Mouse (Mus musculus) layer of hippocampus, postnatal 14 days (tissue): ENCODE results near the gene Rere. TPM values are rescaled to one million over a fixed set of nuclear protein-coding genes. Genes with fewer than 3 reads are reported as not detected.
A peak's percentile ranks its signal among the peaks of the same experiment; 100 is the strongest.
"Not testable (repeated sequence)": the region's sequence is repeated elsewhere in the genome, so short reads cannot be mapped to it uniquely, and the experiment has no call there.

Experiments used
- DNase-seq, 2 experiments: peaks; one replicate each; pipeline ENCODE4 v3.0.0; 2021 to 2022; ENCODE audit warnings: low spot score in 2 of 2, mixed read lengths in 1 of 2
- total RNA-seq, 2 experiments: library from RNA; stranded (reverse); gene quantifications; 2 replicates each; pipeline ENCODE4 v1.2.3; 2021

Gene Rere
- total RNA-seq, 2 experiments from 2014 or later = 118 to 127 TPM

DNA sequence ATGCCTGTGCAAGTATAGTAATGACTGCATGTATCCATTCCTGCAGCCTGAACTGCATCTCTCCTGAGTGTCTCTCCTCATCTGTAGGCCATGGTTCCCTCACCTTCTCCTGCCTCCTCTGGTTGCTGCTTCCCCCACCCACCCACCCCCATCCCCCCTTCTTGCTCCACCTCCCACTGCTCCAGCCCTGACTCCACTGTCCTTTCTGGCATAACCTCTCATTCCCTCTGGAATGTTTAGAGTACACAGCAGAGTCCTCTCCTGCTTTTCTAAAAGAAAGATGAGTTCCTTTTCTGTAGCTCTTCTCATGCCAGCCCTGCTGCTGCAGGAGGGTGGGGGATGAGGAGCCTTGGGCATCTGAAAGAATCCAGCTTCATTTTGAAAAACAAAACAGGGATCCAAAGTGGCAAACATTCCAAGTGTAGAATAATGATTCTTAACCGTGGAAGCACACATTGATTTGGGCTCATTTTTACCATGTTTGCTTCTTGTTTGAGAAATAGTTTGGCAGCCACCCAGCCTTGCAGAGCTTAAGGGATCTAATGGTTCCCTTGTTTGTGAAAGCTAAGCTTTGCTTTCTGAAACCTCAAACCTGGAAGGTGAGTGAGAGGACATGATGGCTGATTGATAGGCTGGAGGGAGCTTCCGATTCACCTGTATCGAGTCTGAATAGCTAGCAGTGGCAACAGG lies 255.5 kb downstream of the Rere start:
- DNase-seq = peak in 1 of 2 experiments; percentile 41

DNA sequence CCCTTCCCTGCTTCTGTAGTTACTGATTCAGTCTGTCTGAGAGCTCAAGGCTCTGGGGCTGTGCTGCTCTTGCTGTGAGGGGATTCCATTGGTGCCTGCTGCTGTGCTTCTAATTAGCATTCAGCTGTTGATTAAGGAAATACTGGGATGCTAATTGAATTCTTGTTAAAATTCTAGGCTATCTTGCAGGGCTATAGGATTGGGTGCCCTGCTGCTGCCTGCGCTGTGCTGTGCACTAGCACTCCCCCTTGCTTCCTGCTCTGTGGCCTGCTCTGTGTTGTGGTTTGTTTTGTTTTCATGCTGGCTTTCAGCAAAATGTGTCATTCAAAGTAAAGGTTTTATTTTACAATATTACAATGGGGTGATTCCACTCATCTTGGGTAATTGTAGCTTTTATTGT lies 258.4 kb downstream of the Rere start:
- DNase-seq = no peak

DNA sequence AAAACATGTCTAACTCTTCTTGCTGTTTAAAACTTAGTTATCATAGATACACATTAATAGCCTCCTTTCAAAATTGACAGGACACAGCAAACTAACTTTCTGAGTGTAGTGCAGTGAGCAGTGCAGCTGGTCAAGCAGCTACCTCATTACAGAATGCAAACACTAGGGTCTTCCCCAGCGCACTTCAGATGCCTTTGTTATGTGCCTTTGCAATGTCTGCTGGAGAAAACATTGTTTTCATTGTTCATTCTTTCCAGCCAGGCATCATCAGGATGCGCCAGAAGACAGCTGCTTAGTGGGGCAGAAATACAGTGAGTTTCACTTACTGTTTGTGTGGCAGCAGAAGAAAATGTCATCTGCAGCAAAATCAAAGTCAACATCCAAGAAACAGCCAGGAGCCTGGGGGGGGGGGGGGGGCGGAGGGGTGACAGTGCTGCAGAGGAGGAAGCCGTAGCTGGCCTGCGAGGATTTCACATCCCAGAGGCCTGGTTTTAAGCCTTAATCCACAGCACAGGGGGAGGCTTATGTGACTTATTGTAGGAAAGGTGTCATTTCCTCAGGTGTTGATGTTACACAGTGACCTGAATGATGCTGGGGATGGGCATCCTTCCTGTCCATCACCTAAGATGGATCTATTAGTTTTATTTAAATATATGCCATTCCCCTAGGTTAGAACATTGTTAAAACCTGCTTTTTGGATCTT lies 259.1 kb downstream of the Rere start:
- DNase-seq = no peak

DNA sequence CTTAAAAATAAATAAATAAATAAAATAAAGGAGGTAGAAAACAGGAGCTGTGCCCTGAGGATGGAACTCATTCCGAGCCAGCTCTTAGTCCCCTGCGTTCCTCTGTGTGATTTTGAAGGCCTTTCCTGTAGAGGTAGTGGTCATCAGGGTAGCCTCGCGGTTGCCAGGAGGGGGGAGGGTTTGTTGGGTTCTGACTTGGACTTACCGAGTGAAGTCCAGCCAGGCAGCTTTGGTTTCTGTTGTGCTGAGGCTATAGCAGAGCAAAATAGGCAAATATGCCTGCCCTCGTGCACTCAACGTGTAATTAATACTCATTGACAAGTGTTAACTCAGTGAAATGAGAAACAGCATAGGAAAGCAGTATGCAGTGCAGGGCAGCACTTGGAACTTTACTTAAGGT lies 262.8 kb downstream of the Rere start:
- no peak for DNase-seq

DNA sequence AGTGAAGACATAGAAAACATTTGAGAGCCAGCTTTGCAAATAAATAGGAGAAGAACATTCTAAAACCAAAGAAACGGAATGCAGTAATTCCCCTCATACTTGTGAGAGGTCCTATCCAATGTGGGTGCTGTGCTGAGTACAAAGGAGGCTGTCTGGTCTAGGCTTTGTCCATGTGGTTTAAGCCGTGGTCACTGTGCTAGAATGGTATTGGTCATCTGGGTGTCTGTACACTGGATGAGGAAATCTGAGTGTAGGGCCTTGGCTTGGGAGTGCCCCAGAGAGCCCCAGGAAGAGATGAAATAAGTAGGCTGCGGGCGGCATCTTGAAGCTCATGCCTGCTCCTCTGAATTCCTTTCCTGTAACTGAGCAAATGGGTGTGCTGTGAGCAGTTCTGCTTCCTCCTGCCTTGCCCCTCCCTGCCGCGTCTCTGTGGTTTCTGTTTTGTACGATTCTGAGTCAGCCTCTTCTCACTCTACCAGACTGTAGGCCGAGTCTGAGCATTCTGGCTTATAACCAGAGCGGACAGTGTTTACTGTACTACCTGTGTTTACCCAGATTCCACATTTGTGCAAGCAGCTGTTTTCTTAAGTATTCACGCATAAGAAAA lies 263.3 kb downstream of the Rere start:
- no peak for DNase-seq

DNA sequence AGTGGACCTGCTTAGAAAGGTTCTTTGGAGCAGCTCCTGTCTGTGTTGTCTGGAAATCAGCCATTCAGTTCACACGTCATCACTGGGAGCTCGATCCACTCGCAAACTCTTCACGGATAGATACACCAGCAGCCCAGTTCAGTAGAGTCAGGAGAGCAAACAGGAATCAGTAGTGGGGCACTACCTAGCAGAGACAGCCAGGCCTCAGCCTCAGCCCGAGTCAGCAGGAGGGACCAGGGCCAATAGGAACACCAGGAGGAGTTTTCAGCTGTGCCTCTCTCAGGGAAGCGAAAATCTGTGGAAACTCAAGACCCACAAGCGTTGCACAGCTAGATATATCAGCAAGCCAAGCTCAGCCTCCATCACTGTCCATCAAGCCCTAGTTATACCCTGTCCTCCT lies 264.3 kb downstream of the Rere start:
- no peak for DNase-seq

DNA sequence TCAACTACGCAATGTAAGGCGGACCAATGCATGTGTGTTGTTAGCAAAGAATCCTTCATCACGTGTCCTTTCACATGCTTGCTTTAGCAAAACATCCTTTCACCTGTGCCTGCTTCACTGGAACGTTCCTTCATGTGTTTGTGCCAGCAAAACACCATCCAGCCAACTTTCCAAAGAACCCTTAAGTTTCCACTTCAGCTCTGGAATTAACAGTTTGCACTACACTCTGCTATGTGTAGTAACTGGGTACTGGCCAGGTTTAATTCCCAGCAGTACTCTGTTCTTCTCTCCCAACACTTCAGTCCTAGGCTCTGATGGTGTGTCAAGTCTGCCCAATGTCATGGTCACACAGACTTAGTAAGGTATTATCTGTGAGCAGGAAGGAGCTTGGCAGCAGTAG lies 264.9 kb downstream of the Rere start:
- DNase-seq = not testable (repeated sequence)

DNA sequence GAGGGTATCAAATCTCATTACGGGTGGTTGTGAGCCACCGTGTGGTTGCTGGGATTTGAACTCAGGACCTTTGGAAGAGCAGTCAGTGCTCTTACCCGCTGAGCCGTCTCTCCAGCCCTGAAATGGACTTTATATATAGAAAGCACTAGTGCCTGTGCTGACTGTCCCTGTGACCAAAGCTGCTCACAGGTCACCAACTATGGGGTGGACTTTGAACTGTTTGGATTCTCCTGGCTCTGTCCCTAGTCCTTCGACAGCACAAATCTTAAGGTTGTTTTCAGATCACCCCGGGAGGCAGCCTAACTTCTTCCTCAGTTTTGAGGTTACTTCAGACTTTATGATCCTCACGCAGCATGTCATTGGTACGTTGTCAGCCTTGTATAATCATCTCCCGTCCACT lies 267.9 kb downstream of the Rere start:
- no peak for DNase-seq

DNA sequence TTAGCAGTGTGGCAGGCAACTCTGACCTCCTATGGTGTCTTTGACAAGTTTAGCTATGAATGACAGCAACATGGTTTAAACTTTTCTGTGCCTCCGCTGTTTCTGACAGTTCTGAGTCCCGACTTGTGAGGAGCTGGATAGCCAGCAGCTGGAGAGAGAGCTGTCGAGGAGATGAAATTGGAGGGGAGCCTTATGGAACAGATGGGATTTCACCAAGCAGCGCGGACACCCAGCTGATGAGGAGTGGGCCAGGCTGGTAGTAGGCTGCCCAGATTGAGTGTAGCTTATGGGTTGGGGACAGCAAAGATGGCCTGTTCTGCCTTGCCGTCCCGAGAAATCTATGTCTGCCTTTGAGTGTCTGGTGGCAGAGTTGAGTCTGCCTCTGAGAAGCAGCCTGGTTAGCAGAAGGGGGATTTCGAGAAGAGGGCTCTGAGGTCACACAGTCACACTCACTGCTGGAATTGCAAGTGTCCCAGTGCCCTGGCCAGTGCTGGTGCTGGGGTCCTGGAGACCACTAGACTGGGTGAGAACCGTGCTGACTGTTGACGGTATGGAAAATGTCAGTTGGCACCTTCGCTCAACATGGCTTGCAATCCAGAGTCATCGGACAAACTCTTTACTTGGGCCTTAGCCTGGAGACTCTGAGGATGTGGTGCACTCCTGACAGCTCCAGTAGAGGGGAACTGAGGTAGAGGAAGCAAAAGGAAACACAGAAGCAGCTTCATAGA lies 268.7 kb downstream of the Rere start:
- no peak for DNase-seq

DNA sequence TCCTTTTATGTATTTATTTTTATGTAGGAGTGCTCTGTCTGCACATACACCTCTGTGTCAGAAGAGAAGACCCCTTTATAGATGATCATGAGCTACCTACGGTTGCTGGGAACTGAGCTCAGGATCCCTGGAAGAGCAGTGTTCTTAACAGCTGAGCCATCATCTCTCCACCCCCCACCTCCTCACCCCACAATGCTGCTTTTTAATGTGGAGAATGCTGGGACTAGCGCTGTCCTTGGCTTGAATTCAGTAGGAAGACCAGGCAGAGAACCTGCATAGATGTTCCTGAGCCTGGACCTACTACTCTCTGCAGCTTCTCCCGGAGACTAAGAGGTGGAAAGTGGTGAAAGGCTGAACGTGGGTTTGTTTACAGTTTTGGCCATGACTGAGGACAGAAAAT lies 269.9 kb downstream of the Rere start:
- no peak for DNase-seq

DNA sequence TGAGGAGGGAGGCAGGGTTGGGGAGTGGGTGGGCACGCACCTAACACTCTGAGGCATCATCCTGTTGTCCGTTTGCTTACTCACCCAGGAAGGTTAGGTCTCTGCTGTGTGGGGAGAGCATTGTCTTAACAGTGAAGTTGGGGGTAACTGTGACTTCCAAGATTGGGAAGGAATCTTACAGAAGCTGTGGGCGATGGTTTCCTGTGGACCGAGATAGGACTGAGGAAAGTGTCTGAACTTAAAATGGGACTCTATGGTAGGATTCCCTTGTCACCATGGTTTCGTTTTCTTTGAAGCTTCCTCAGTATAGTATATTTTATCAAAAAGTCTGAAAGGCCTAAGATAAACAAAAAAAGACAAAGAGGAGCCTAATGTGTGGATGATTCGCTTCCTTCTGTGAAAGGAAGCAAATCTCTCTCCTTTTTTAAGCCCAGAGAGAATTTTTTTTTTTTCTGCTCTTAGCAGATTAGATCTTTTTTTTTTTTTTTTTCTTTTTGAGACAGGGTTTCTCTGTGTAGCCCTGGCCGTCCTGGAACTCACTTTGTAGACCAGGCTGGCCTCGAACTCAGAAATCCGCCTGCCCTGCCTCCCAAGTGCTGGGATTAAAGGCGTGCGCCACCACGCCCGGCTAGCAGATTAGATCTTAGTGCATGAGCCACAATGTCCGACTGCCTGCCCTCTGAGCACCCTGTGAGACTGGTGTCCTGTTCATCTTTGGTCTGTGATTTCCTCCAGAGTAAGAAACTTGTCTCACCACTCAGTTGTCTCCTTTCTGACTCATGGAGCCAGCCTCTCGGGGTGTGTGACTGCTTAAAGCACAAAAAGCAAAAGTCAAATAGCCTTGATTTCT lies 271.5 kb downstream of the Rere start:
- DNase-seq = no peak

DNA sequence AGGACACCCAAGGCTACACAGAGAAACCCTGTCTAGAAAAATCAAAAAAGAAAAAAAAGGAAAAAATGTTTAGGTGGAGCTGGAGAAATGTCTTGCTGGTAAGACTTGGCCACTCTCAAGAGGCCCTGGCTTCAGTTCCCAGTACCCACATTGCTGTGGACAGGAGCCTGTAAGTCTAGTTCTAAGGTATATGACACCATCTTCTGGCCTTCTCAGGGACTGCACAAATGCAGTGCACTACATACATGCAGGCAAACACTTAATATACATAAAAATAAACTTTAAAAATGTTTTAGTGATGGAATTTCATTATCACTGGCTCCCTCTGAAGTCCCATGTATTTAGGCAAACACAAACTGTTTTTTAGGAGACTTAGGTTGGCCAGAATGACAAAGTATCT lies 274.3 kb downstream of the Rere start:
- DNase-seq = no peak

DNA sequence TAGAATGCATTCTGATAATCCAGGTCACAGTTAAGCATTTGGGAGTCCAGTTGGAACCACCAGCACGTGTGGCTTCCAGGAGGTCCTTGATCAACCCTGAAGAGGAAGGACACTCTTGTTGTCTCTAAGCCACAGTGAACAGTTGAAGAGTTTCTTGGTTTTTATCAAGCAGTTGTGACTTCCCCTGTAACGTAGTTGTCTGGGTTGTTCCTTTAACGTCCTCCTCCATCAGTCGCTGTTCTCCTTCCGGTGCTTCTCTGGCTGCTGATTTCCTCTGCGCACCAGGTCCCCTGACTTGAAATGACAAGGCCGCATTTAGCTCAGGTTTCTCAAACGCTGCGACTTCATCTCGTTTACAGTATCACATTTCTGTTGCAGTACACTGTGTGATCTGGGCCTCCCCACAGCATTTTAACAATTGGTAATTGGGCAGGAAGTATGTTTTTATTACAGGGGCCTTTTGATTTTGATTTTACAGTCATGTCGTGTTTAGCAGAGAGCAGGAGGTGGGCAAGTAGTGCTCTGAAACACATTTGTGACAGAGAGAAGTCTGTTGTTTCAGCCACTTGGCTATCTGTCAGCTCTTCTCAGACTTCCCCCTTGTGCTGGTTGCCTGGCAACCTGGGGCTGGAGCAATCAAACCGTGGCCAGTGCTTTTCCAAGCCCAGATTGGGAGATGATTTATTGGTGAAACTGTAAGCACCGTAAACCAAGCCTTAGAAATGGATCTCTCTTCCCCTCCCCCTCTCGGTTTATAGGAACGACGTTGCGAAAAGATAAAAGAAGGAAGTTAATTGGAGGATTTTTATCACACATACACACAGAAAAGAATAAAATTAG lies 275.2 kb downstream of the Rere start:
- DNase-seq = peak; percentile 74 to 94

DNA sequence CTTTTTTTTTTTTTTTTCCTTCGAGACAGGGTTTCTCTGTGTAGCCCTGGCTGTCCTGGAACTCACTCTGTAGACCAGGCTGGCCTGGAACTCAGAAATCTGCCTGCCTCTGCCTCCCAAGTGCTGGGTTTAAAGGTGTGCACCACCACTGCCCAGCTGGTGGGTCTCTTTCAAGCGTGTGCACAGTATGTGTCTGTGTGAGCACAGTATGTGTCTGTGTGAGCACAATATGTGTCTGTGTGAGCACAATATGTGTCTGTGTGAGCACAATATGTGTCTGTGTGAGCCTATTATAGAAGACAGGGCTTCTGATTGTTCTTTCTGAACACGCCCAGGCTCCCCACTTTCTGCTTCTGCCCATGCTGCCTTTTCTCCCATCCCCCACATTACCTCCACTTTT lies 275.8 kb downstream of the Rere start:
- DNase-seq = not testable (repeated sequence)

DNA sequence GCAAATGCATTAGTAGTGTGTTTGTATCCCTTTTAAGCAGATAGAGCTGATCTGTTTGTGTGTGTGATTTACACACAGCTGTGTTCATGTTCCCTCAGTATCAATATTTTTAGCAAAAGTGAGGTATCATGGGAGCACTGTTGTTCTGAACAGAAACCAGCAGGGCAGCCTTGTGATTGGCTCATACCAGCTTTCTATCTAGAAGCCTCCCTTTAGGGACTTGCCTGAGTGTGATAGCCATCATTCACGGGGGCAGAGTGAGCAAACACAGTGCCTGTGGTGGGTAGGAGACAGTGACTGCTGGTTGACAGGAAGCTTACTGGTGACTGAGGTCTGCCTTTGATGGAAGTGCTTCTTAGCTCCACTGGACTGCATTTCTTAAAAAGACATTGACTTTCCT lies 276.5 kb downstream of the Rere start:
- DNase-seq = no peak

DNA sequence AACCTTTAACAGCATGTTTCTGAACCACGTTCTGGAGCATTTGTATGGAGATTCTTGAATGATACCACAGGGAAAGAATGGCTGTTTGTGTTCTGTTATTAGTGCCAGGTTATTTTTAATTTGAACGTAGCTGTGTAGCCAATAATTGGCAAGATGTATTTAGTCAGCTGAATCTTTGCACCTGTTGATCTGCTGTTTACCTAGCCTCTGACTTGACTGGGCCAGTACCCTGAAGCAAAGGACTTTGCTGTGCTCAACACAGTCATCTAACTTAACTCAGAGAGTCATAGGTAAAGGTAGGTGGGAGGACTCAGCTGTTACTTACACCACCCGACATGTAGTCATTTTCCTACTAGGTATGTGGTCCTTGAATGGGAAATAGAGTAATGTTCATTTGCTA lies 278.1 kb downstream of the Rere start:
- no peak for DNase-seq

DNA sequence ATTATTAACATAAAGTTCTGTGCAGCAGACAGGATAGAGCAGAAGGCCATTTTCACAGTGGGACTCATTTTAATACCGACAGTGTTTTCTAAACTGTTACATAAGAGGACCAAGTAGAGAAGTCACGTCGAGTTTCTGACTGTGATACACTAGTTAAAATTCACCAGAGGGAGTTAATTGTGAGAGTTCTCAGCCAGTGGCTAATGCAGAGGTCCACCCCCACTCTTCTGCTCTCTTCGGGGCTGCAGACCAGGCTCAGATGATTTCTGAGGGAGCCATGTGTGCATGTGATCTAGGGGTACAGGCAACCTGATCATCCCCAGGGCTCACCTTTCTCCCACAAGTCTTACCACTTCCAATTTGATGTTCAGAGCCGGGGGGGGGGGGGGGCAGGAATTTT lies 281.8 kb downstream of the Rere start:
- DNase-seq = no peak

DNA sequence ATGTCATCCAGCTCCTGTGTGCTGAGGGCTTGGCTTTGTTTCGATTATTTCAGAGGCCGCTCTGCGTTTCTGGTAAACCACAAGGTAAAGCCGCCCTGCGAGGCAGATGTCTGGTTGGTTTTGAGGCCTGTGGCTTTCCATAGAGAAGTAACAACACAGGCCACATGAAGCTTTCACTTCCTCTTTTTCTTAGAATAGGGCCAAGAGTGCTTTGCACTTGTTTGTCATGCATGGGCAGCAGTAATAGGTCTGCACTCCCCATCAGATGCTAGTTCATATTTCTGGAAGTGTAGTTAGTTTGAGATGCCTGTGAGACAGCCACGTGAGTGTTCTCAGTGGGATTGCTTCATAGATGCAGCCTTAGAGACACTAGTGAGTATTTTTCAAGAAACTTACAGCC lies 284.7 kb downstream of the Rere start:
- DNase-seq = no peak

DNA sequence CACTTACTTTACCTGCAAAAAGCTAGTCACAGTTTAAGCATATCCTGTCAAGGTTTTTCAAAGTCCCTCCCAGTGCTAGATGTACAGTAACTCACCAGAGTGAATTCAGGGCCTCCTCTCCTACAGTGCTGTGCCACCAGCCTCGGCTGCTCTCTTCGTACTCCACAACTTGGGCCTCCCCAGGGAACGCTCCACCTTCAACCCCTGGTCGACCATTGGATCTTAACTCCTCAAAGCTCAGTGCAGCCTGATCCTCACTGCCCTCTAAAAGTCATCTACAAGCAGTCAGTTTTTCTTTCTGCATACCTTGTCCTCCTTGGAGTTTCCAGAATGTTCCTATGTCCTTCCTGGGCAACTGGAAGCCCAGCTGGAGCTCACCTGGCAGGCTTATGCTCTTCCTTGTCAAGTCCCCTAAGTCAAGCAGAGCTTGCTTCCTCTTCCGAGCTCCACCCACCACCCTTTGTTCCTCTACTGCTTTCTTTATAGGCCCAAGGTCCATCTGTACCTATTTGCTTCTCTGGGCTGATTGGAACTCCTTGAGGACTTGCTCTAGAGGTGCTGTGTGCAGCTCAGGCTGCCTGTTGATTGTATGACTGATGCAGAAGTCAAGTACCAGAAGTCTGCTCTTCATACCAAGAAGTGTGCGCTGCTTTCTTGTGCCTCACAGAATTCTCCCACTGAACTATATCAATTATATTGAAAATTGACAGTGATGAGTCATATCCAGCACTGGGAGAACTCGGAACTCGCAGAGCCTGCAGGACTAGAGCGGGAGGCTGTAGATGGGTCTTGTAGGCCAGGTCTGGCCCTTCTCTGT lies 287.1 kb downstream of the Rere start:
- no peak for DNase-seq
